Mouse (Mus musculus): ENCODE results near the gene Ttc13. TPM values are rescaled to one million over a fixed set of nuclear protein-coding genes. Genes with fewer than 3 reads are reported as not detected.
A peak's percentile ranks its signal among the peaks of the same experiment; 100 is the strongest.

The Ttc13 gene
- polyA plus RNA-seq, 1 experiment from 2014 or later, result 29.0 TPM

- Histone ChIP-seq H3K9ac (ENCODE audit: low read depth, low read length) (no peak overlapping the region), H3K36me3 (ENCODE audit: insufficient read depth, low read length) (peaks cover 41% of the 10 kb centered on the region), H3K4me3 (replicated peaks; ENCODE audit: low read depth, low read length) (no peak overlapping the region), H3K4me2 (ENCODE audit: low read length) (no peak overlapping the region), H3K9me3 (replicated peaks; ENCODE audit: low read length) (no peaks in the 10 kb centered on the region), H3K27ac (no peak overlapping the region), H3K27me3 (ENCODE audit: insufficient read depth, low read length) (no peaks in the 10 kb centered on the region), H3K4me1 (replicated peaks; ENCODE audit: insufficient read depth, low read length) (peaks cover 4% of the 10 kb centered on the region; the same call in 1 of the 2 replicates)
- ATAC-seq (replicated peaks; ENCODE audit: low FRiP score, low read depth) (no peak), DNase-seq (ENCODE audit: low spot score) (no peak)
- TF ChIP-seq CTCF (IDR thresholded peaks at IDR 0.05; ENCODE audit: low read depth), result no peak
- WGBS, result 88% methylated on average over 10 of the region's 10 CpGs
Observed at GRCm38 (mm10) chr8:124681077-124681791, 40.5 kb downstream of the Ttc13 start.

GRCm38 (mm10) chr8:124678246-124678645, 43.5 kb downstream of the Ttc13 start:
- peaks cover 34% of the 10 kb centered on the region for H3K36me3 ChIP-seq (ENCODE audit: insufficient read depth, low read length)
- H3K9me3 ChIP-seq (replicated peaks; ENCODE audit: low read length), result no peaks in the 10 kb centered on the region
- peaks cover 4% of the 10 kb centered on the region; the same call in 1 of the 2 replicates for H3K4me1 ChIP-seq (replicated peaks; ENCODE audit: insufficient read depth, low read length)
- H3K4me2 ChIP-seq (ENCODE audit: low read length), result no peak overlapping the region
- no peak overlapping the region for H3K9ac ChIP-seq (ENCODE audit: low read depth, low read length)
- 77% methylated on average over 13 of the region's 13 CpGs for WGBS
- ATAC-seq (replicated peaks; ENCODE audit: low FRiP score, low read depth), result no peak
- H3K27me3 ChIP-seq (ENCODE audit: insufficient read depth, low read length), result no peaks in the 10 kb centered on the region
- no peak overlapping the region for H3K27ac ChIP-seq
- no peak for DNase-seq (ENCODE audit: low spot score)
- TF ChIP-seq CTCF (IDR thresholded peaks at IDR 0.05; ENCODE audit: low read depth), result no peak
- H3K4me3 ChIP-seq (replicated peaks; ENCODE audit: low read depth, low read length), result no peak overlapping the region

- Histone ChIP-seq H3K4me1 (replicated peaks; ENCODE audit: insufficient read depth, low read length) (peaks cover 4% of the 10 kb centered on the region; the same call in 1 of the 2 replicates), H3K27me3 (ENCODE audit: insufficient read depth, low read length) (no peaks in the 10 kb centered on the region), H3K36me3 (ENCODE audit: insufficient read depth, low read length) (peaks cover 33% of the 10 kb centered on the region; the same call in 1 of the 2 replicates), H3K4me3 (replicated peaks; ENCODE audit: low read depth, low read length) (no peak overlapping the region), H3K27ac (no peak overlapping the region), H3K4me2 (ENCODE audit: low read length) (no peak overlapping the region), H3K9ac (ENCODE audit: low read depth, low read length) (no peak overlapping the region), H3K9me3 (replicated peaks; ENCODE audit: low read length) (no peaks in the 10 kb centered on the region)
- peak; percentile 100 for TF ChIP-seq CTCF (IDR thresholded peaks at IDR 0.05; ENCODE audit: low read depth)
- 47% methylated on average over 12 of the region's 12 CpGs for WGBS
- ATAC-seq (replicated peaks; ENCODE audit: low FRiP score, low read depth) (peak; percentile 84), DNase-seq (ENCODE audit: low spot score) (peak; percentile 95)
Observed at GRCm38 (mm10) chr8:124677486-124677885, 44.3 kb downstream of the Ttc13 start.

GRCm38 (mm10) chr8:124677078-124677477, 44.7 kb downstream of the Ttc13 start:
- 90% methylated on average over 7 of the region's 7 CpGs for WGBS
- H3K9ac ChIP-seq (ENCODE audit: low read depth, low read length), result no peak overlapping the region
- DNase-seq (ENCODE audit: low spot score) (no peak), ATAC-seq (replicated peaks; ENCODE audit: low FRiP score, low read depth) (no peak)
- H3K36me3 ChIP-seq (ENCODE audit: insufficient read depth, low read length), result peaks cover 31% of the 10 kb centered on the region; the same call in 1 of the 2 replicates
- H3K4me2 ChIP-seq (ENCODE audit: low read length), result no peak overlapping the region
- no peak for TF ChIP-seq CTCF (IDR thresholded peaks at IDR 0.05; ENCODE audit: low read depth)
- no peaks in the 10 kb centered on the region for H3K9me3 ChIP-seq (replicated peaks; ENCODE audit: low read length)
- no peak overlapping the region for H3K27ac ChIP-seq
- H3K27me3 ChIP-seq (ENCODE audit: insufficient read depth, low read length), result no peaks in the 10 kb centered on the region
- H3K4me3 ChIP-seq (replicated peaks; ENCODE audit: low read depth, low read length), result no peak overlapping the region
- peaks cover 4% of the 10 kb centered on the region; the same call in 1 of the 2 replicates for H3K4me1 ChIP-seq (replicated peaks; ENCODE audit: insufficient read depth, low read length)

GRCm38 (mm10) chr8:124676661-124677060, 45.1 kb downstream of the Ttc13 start:
- DNase-seq (ENCODE audit: low spot score), result no peak
- no peaks in the 10 kb centered on the region for H3K27me3 ChIP-seq (ENCODE audit: insufficient read depth, low read length)
- H3K4me2 ChIP-seq (ENCODE audit: low read length), result no peak overlapping the region
- H3K4me1 ChIP-seq (replicated peaks; ENCODE audit: insufficient read depth, low read length), result peaks cover 4% of the 10 kb centered on the region; the same call in 1 of the 2 replicates
- no peaks in the 10 kb centered on the region for H3K9me3 ChIP-seq (replicated peaks; ENCODE audit: low read length)
- H3K4me3 ChIP-seq (replicated peaks; ENCODE audit: low read depth, low read length), result no peak overlapping the region
- ATAC-seq (replicated peaks; ENCODE audit: low FRiP score, low read depth), result no peak
- TF ChIP-seq CTCF (IDR thresholded peaks at IDR 0.05; ENCODE audit: low read depth), result no peak
- 95% methylated on average over 4 of the region's 4 CpGs for WGBS
- H3K27ac ChIP-seq, result no peak overlapping the region
- H3K36me3 ChIP-seq (ENCODE audit: insufficient read depth, low read length), result peaks cover 26% of the 10 kb centered on the region; the same call in 1 of the 2 replicates
- no peak overlapping the region for H3K9ac ChIP-seq (ENCODE audit: low read depth, low read length)

- ATAC-seq (replicated peaks; ENCODE audit: low FRiP score, low read depth) (no peak), DNase-seq (ENCODE audit: low spot score) (no peak)
- TF ChIP-seq CTCF (IDR thresholded peaks at IDR 0.05; ENCODE audit: low read depth), result no peak
- Histone ChIP-seq H3K4me1 (replicated peaks; ENCODE audit: insufficient read depth, low read length) (peaks cover 3% of the 10 kb centered on the region; the same call in 1 of the 2 replicates), H3K27ac (no peak overlapping the region), H3K9me3 (replicated peaks; ENCODE audit: low read length) (no peaks in the 10 kb centered on the region), H3K4me3 (replicated peaks; ENCODE audit: low read depth, low read length) (no peak overlapping the region), H3K36me3 (ENCODE audit: insufficient read depth, low read length) (0 out of 2 replicates have a peak, but pooled peaks cover 6% of the 10 kb centered on the region), H3K4me2 (ENCODE audit: low read length) (no peak overlapping the region), H3K9ac (ENCODE audit: low read depth, low read length) (no peak overlapping the region), H3K27me3 (ENCODE audit: insufficient read depth, low read length) (no peaks in the 10 kb centered on the region)
- whole genome bisulfite sequencing, result 84% methylated on average over 2 of the region's 2 CpGs
Observed at GRCm38 (mm10) chr8:124672345-124672744, 49.4 kb downstream of the Ttc13 start.

Measured in kidney, postnatal 0 days (tissue).